Mouse (Mus musculus): ENCODE data around the gene Gtf2h1.
"Not testable (repeated sequence)": the region's sequence is repeated elsewhere in the genome, so short reads cannot be mapped to it uniquely, and the experiment has no call there.

The Gtf2h1 gene

GRCm38 (mm10) chr7:46831693-46832092, 35.8 kb downstream of the Gtf2h1 start:
- DNase-seq: no peak

DNA sequence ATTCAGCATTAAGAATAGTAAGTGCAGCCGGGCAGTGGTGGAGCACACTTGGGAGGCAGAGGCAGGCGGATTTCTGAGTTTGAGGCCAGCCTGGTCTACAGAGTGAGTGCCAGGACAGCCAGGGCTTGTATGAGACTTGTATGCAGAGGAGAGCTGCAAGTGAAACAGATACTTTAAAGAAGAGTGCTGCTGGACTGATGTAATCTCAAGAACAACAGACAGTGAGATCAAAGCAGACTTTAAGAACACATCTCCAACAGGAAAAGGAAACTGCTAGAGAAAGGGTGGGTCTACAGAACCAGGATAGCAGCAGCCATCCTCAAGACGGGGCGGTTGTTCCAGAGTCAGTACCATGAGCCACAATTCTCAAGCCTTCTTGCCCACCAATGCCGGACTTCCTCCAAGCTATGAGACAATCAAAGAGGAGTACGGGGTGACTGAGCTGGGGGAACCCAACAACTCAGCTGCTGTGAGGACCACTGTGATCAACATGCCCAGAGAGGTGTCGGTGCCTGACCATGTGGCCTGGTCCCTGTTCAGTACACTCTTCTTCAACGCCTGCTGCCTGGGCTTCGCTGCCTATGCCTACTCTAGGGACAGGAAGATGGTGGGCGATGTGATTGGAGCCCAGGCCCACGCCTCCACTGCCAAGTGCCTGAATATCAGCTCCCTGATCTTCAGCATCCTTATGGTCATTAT, 36.4 kb downstream of the Gtf2h1 start:
- DNase-seq: not testable (repeated sequence)

DNA sequence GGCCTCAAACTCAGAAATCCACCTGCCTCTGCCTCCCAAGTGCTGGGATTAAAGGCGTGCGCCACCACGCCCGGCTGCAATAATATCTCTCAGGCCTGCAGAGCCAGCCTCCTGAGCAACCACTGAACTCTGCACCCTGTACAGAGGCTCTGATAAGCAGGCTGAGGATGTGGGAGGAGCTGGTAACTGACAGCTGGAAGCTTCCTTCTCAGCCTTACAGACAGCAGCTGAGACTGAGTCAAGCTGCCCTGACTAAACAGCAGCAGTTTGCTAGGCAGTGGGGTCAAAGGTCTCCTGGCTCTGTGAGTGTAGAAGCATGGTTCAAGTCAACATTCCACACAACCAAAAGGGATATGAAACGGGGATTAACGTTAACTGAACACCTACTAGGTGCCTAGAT, 37.4 kb downstream of the Gtf2h1 start:
- no peak for DNase-seq

- DNase-seq: no peak
These were observed 37.9 kb downstream of the Gtf2h1 start for GRCm38 (mm10) chr7:46833670-46834255.

DNA sequence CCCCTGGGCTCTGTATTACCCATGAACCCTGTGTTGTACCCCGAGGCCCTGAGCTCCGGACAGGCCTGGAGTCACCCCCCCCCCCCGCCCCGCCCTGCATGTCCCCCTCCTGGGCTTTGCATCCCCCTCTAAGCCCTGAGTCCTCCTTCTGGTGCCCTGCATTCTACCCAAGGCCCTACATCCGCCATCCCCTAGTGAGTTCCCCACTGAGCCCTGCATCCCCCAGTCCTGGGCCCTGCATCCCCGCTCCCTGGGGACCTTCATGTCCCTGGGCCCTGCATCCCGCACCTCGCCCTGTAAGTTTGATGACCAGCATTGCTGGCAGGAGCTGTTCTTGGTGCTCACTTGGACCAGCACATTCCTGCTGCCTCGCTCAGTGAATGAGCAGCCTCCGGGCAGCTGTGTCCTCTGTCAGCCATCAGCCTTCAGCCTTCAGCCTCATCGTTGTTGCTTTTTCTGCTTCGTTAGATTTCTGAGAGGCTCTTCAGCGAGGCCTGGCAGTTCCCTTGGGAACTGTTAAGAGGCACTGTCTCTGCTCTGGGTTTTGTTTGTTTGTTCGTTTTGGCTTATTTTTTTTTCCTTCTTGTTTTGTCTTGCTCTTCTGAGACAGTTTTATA, 39.2 kb downstream of the Gtf2h1 start:
- no peak for DNase-seq

DNA sequence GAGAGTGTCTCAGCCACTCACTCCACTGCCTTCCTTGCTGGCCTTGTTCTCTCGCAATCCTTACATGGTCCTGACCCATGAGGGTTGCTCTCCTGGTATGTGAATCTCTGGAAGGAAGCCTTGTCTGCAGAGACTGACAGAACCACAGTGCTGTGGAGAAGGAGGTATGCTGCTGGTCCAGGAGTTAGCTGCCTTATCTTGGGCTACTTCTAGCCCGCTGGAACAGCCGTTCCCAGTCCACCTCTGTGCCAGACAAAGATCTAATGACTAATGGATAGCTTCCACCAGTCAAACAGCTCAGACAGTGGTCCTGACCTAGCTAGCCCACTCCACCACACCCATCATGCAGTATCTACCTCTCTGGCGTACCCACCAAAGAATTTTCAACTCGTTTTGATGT, 40.5 kb downstream of the Gtf2h1 start:
- DNase-seq: no peak

- DNase-seq: no peak
These were observed 41.2 kb downstream of the Gtf2h1 start for GRCm38 (mm10) chr7:46837073-46837472.

DNA sequence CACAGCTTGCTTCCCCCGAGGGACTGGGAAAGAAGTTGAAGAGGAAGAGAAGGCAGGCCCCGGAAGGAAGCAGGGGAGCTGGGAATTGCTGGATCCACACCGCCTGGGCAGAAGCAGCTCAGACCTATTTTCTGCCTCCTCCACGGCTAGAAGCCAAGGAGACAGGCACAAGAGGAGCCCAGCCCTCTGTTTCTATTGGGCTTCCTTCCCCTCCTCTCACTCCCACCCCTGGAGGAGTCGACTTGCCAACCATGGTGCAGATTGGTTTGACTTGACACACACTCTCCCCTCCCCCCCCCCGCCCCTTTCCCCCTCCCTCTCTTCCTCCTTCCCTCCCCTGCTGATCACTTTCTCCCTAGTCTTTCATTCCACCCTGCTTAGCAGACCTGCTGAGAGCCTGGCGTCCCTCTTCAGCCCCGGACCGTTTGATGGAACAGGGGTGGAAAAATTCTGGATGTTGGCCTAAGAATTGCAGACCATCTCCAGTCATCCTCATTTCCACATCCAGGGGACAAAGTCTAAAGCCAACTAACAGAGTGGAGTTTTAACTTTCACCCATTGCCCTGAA, 42.3 kb downstream of the Gtf2h1 start:
- peak; percentile 29 for DNase-seq

GRCm38 (mm10) chr7:46838891-46839302, 43.0 kb downstream of the Gtf2h1 start:
- peak; percentile 73 for DNase-seq

GRCm38 (mm10) chr7:46839446-46839845, 43.5 kb downstream of the Gtf2h1 start:
- no peak for DNase-seq

- no peak for DNase-seq
These were observed 44.0 kb downstream of the Gtf2h1 start for GRCm38 (mm10) chr7:46839861-46840260.

GRCm38 (mm10) chr7:46840326-46840725, 44.4 kb downstream of the Gtf2h1 start:
- DNase-seq: no peak

GRCm38 (mm10) chr7:46840787-46841525, 45.1 kb downstream of the Gtf2h1 start, which contains the start of gene Ldha:
Gene Ldha, plus strand, starts transcription at chr7:46841475.
- no peak for DNase-seq

GRCm38 (mm10) chr7:46842278-46842677, 46.4 kb downstream of the Gtf2h1 start:
- DNase-seq: no peak

DNA sequence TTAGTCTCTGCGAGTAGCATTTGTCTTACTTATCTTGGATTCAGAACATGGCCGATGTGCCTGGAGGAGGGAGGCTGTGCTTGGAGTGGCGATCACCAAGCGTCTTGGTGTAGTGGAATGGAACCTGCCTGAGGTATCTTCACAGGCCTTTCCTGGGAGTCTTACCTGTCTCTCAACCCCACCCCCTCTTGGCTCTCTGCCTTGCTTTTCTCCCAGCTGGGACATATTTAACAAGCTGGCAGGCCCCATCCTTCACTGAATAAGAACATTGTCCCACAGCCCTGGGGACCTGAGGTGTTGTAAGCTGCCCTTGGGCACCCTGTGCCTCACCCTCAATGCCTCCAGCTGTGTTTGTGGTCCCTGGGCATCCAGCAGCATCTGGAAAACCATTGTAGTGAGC, 47.7 kb downstream of the Gtf2h1 start:
- DNase-seq: no peak

DNA sequence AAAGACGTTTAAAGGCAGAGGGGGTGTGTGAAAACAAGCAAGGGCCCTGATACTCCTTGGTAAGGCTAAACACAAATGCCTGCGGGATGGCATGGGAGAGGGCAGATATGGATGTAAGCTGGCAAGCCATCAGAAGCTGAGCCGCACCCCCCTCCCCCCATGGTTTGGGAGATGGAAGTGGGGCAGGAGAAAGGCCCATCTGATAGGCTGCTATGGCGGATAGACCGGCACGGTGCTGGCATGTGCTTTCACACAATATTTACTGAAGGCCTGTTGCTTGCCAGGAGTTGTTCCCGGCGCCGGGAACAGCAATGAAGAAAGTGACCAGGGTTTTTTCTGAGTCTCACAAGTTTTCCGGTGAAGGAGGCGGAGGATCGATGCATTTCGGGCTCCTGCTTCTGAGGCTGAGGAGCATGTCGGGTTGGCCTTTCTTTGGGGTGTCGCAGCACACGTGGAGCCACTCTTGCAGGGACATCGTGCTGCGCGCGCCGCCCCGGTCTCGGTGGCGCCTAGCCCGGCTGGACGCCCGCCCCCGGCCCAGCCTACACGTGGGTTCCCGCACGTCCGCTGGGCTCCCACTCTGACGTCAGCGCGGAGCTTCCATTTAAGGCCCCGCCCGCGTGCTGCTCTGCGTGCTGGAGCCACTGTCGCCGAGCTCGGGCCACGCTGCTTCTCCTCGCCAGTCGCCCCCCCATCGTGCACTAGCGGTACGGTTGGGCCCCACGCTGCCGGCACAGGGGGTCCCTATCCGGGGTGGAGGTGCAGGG, 49.5 kb downstream of the Gtf2h1 start:
- DNase-seq: peak; percentile 97

DNA sequence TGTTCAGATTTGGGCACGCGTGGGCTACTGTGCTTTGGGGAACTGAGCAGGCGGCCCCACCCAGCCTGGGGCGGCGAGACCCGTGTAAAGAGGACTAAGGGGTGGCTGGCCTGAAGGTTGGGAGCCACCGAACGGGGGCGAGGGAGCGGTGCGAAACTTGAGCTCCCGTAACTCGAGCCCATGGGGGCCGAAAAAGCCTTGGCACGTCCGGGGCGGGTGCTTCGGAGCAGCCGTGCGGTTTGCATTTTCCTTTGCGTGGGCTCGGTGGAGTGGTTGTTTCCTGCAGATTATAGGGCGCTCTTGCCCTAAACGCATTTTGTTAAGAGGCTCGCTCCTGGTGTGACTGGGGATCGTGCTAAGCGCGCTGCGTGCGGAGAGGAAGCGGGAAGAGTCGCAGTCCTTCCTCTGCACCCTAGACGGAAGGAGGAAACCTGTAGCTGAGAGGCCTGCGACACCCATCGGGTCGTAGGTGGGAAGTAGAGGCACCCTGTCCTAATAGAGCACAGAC, 50.1 kb downstream of the Gtf2h1 start:
- DNase-seq: no peak

DNA sequence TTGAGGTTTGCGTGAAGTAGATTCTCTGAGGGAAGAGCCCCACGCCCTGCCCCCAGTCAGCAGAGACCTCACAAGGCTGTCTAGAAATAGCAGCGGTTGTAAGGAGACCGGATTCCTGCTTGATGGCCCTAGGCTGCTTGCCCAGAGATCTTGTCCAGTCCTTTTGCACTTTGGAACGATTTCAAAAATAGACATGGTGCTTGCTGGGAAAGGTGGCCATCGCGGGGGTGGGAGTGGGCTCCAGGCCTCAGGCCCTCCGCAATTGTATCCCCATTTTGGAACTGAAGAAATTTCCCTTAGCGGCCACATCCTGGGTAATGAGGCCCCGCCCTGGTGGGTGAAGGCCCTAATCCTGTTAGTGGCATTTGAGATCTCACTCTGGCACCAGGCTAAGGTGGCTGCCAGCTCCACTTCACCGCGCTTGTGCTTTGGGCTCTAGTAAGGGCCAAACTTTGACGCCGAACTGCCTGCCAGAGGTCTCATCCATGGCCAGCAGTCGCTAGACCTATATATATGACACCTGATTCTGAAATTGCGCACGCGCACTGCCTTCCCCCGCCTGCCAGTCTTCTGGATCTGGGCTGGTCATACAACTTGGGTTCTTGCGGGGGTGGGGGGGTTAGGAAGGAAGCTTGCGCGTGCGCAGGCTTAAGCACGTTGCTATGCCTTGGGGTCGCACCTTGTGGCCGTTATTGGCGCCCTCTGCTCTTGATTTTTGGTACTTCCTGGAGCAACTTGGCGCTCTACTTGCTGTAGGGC, 50.8 kb downstream of the Gtf2h1 start:
- peak; percentile 64 for DNase-seq

DNA sequence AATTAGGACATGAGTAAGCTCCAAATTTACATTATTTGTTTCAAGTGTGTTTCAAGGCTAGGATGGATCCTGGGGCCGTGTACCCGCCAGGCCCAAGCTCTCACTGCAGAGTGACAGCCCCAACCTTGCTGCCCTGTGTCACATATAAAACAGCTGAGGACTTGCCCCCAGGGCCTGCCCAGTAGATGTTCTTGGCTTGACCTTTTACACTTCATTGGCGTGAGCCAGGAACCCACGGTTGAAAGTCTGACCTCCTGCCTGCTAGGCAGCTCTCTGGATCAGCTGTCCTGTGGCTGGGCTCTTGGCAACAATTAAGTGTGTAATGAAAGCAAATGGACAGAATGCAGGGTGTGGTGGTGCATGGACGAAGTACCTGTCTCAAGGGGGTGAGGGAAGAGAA, 53.4 kb downstream of the Gtf2h1 start:
- no peak for DNase-seq

DNA sequence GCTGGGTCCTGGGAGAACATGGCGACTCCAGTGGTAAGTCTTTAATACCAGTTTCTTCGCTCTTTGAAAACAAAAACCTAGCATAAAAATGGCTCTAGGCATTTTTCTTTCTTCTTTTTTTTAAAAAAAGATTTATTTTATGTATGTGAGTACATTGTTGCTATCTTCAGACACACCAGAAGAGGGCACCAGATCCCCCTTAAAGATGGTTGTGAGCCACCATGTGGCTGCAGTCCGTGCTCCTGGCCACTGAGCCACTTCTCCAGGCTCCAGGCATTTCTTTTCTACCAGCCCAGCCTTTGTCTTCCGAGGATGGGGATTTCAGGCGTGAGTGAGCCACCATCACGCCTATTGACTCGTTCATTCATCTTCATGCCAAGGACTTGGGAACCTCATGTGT, 55.1 kb downstream of the Gtf2h1 start:
- no peak for DNase-seq

- no peak for DNase-seq
These were observed 56.8 kb downstream of the Gtf2h1 start for GRCm38 (mm10) chr7:46852666-46853065.

Data from right cerebral cortex, postnatal 4 days (tissue).